Mouse (Mus musculus) lung, postnatal 0 days (tissue): ENCODE results near the gene Ppy. TPM values are rescaled to one million over a fixed set of nuclear protein-coding genes. Genes with fewer than 3 reads are reported as not detected.

Experiments
- ATAC-seq: fragments of 200-750 bp; cut with Nextera tagmentation; 2 replicates; pipeline ENCODE4 v1.8.0; 2017; ENCODE audit warnings: moderate library complexity
- DNase-seq: peaks from one replicate; pipeline ENCODE4 v3.0.0-alpha.2; 2016; ENCODE audit warnings: low spot score
- H3K27ac ChIP-seq: fragments of 300-500 bp; sonication (generic); 2 replicates; pipeline ENCODE4 v1.5.1; 2014; ENCODE audit warnings: antibody characterized with exemption, mild to moderate bottlenecking, low read length, mixed read lengths
- H3K27me3 ChIP-seq: fragments of 300-500 bp; sonication (generic); replicated peaks from 2 replicates; pipeline ENCODE4 v1.6.1; 2014; ENCODE audit warnings: low read length, mixed read lengths; ENCODE audit not compliant: insufficient read depth
- H3K36me3 ChIP-seq: fragments of 300-500 bp; sonication (generic); 2 replicates; pipeline ENCODE4 v1.6.1; 2014; ENCODE audit warnings: low read length, mixed read lengths; ENCODE audit not compliant: insufficient read depth
- H3K4me1 ChIP-seq: fragments of 300-500 bp; sonication (generic); 2 replicates; pipeline ENCODE4 v1.6.1; 2014; ENCODE audit warnings: antibody characterized with exemption, low read depth, low read length, mixed read lengths; ENCODE audit not compliant: insufficient read depth
- H3K4me2 ChIP-seq: fragments of 300-500 bp; sonication (generic); replicated peaks from 2 replicates; pipeline ENCODE4 v1.6.1; 2014; ENCODE audit warnings: low read depth, mild to moderate bottlenecking, low read length, moderate library complexity, mixed read lengths
- H3K4me3 ChIP-seq: fragments of 300-500 bp; sonication (generic); 2 replicates; pipeline ENCODE4 v1.5.1; 2014; ENCODE audit warnings: low read depth, low read length
- H3K9ac ChIP-seq: fragments of 300-500 bp; sonication (generic); replicated peaks from 2 replicates; pipeline ENCODE4 v1.6.1; 2014; ENCODE audit warnings: low read depth, mild to moderate bottlenecking
- H3K9me3 ChIP-seq: fragments of 300-500 bp; sonication (generic); 2 replicates; pipeline ENCODE4 v1.6.1; 2016; ENCODE audit warnings: low read length, mixed read lengths
- CTCF ChIP-seq: IDR thresholded peaks from 2 replicates; pipeline ENCODE4 v1.5.1; 2016; ENCODE audit warnings: antibody characterized with exemption, mild to moderate bottlenecking
- EP300 ChIP-seq: IDR thresholded peaks from 2 replicates; pipeline ENCODE4 v1.6.1; 2016; ENCODE audit warnings: antibody characterized with exemption, mild to moderate bottlenecking, control low read depth
- WGBS: fragments of 180-500 bp; shearing (Covaris S2); extraction: QIAGEN DNeasy Blood & Tissue Kit; methylation state at CpG from one replicate; pipeline ENCODE4 v1.1.7; 2014; 5-methylcytosine and 5-hydroxymethylcytosine counted together
- polyA plus RNA-seq: library from polyadenylated mRNA; unstranded; fragments of >200 nt; fragmentation: Nextera tagmentation; extraction: Ambion mirVana; gene quantifications from 2 replicates; pipeline ENCODE4 v1.2.1, GENCODE M21; 2015

Gene Ppy
- polyA plus RNA-seq, 1 experiment from 2014 or later, result 4.2 TPM

- no peaks in the 10 kb centered on the region for H3K27me3 ChIP-seq
- DNase-seq, result no peak
- TF ChIP-seq EP300 (no peak), CTCF (no peak)
- no peak overlapping the region for H3K9ac ChIP-seq
- H3K27ac ChIP-seq, result no peak overlapping the region
- H3K9me3 ChIP-seq, result no peaks in the 10 kb centered on the region
- H3K4me3 ChIP-seq, result no peak overlapping the region
- no peaks in the 10 kb centered on the region for H3K36me3 ChIP-seq
- ATAC-seq, result no peak
- no peak overlapping the region for H3K4me2 ChIP-seq
- H3K4me1 ChIP-seq, result peaks cover 4% of the 10 kb centered on the region; the same call in 1 of the 2 replicates
- 72% methylated on average over 12 of the region's 12 CpGs for WGBS
Measured at GRCm38 (mm10) chr11:102052697-102053096, 48.4 kb downstream of the Ppy start.

- DNase-seq (no peak), ATAC-seq (peak; percentile 48)
- peak overlapping the region; percentile 63 for H3K27ac ChIP-seq
- no peak overlapping the region for H3K9ac ChIP-seq
- H3K9me3 ChIP-seq, result no peaks in the 10 kb centered on the region
- H3K27me3 ChIP-seq, result no peaks in the 10 kb centered on the region
- 22% methylated on average over 4 of the region's 4 CpGs for WGBS
- H3K4me3 ChIP-seq, result no peak overlapping the region
- peaks cover 4% of the 10 kb centered on the region; the same call in 1 of the 2 replicates for H3K4me1 ChIP-seq
- no peak overlapping the region for H3K4me2 ChIP-seq
- no peaks in the 10 kb centered on the region for H3K36me3 ChIP-seq
- no peak for TF ChIP-seq EP300
- TF ChIP-seq CTCF, result no peak
Measured at GRCm38 (mm10) chr11:102051954-102052353, 49.2 kb downstream of the Ppy start.

GRCm38 (mm10) chr11:102051541-102051940 is 49.6 kb downstream of the Ppy start:
- DNase-seq (peak; percentile 38), ATAC-seq (peak; percentile 65)
- no peaks in the 10 kb centered on the region for H3K36me3 ChIP-seq
- peak overlapping the region; percentile 63 for H3K27ac ChIP-seq
- H3K9me3 ChIP-seq, result no peaks in the 10 kb centered on the region
- no peak overlapping the region for H3K4me2 ChIP-seq
- no peak overlapping the region for H3K4me3 ChIP-seq
- peaks cover 4% of the 10 kb centered on the region; the same call in 1 of the 2 replicates for H3K4me1 ChIP-seq
- TF ChIP-seq CTCF (no peak), EP300 (peak; percentile 76)
- WGBS, result 36% methylated on average over 4 of the region's 4 CpGs
- H3K9ac ChIP-seq, result no peak overlapping the region
- no peaks in the 10 kb centered on the region for H3K27me3 ChIP-seq

Other genes starting within 250 kb of the Ppy start
- gene Meox1, start 206.9 kb downstream of the Ppy start, polyA plus RNA-seq, result 8.1 and 8.7 TPM in 2 replicates
- 0.06 TPM in 1 of 2 replicates, not detected in the other for gene Sost, start 134.3 kb downstream of the Ppy start, polyA plus RNA-seq
- 0.20 TPM in 1 of 2 replicates, not detected in the other for gene Cfap97d1, start 117.0 kb downstream of the Ppy start, polyA plus RNA-seq
- gene Dusp3, start 114.3 kb downstream of the Ppy start, polyA plus RNA-seq, result 78.2 and 80.0 TPM in 2 replicates
- gene Mpp3, start 72.9 kb downstream of the Ppy start, polyA plus RNA-seq, result 0.84 and 2.2 TPM in 2 replicates
- 2.1 and 2.4 TPM in 2 replicates for gene Cd300lg, start 59.8 kb downstream of the Ppy start, polyA plus RNA-seq
- 3.9 TPM in 2 replicates for gene Mpp2, start 12.8 kb downstream of the Ppy start, polyA plus RNA-seq
- not detected in 2 replicates for gene Pyy, start 6.5 kb upstream of the Ppy start, polyA plus RNA-seq
- 0.91 and 1.4 TPM in 2 replicates for gene Nags, start 44.2 kb upstream of the Ppy start, polyA plus RNA-seq
- gene Tmem101, start 55.1 kb upstream of the Ppy start, polyA plus RNA-seq, result 17.6 and 18.9 TPM in 2 replicates
- 74.7 and 79.9 TPM in 2 replicates for gene Lsm12, start 84.0 kb upstream of the Ppy start, polyA plus RNA-seq
- 15.8 and 16.7 TPM in 2 replicates for gene G6pc3, start 88.3 kb upstream of the Ppy start, polyA plus RNA-seq
- gene Hdac5, start 128.8 kb upstream of the Ppy start, polyA plus RNA-seq, result 65.6 and 79.0 TPM in 2 replicates
- gene BC030867, start 147.6 kb upstream of the Ppy start, polyA plus RNA-seq, result 0.88 and 1.3 TPM in 2 replicates
- not detected in 2 replicates for gene Asb16, start 167.4 kb upstream of the Ppy start, polyA plus RNA-seq
- gene Tmub2, start 183.6 kb upstream of the Ppy start, polyA plus RNA-seq, result 46.1 and 47.4 TPM in 2 replicates
- 9.6 and 10.2 TPM in 2 replicates for gene Atxn7l3, start 195.3 kb upstream of the Ppy start, polyA plus RNA-seq
- gene Ubtf, start 218.4 kb upstream of the Ppy start, polyA plus RNA-seq, result 53.7 and 60.9 TPM in 2 replicates